ENCODE assay signal across 16 mouse cellular contexts in the genomic region with DNA sequence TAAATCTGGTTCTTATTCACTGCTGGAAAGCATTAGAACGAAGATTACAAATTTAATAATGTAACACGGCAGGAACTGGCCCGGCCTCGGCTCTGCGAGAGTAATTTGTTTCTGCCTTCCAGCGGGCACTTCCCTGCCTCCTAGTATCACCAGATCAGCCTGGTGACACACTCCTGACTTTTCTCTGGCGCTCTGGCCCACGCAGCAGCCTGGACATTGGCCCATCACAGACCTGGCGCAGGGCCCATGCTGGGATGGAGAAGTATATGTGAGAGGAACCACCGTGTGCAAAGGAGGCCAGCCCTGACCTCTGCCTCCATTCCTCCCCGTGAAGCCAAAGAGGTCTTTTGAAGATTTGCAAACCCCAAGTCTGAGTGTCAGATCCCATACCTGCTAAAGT. TPM values are rescaled to one million over a fixed set of nuclear protein-coding genes. Genes with fewer than 3 reads are reported as not detected.
DNase-seq lines count a peak whose midpoint lies in the region; ATAC-seq and TF ChIP-seq lines count a peak whose summit lies in the region.
"Had no signal": no experiment of that assay in that cellular context is flagged by ENCODE, and none has a peak within 500 bp of the region (broad histone marks: within the 10 kb centered on the region; RNA-seq: fewer than 3 reads in every experiment).

No protein-coding gene starts in this region.

- peak overlapping the region; percentile 55; the same call in 1 of the 2 replicates for H3K27ac ChIP-seq in hindbrain, embryonic 13.5 days
- no peak overlapping the region for H3K27ac ChIP-seq in hindbrain, embryonic 10.5 days

- no peaks in the 10 kb centered on the region for H3K9me3 ChIP-seq in hindbrain, embryonic 13.5 days
- no peaks in the 10 kb centered on the region for H3K9me3 ChIP-seq in hindbrain, embryonic 10.5 days

- peaks cover 16% of the 10 kb centered on the region for H3K4me1 ChIP-seq in hindbrain, embryonic 13.5 days (replicated peaks)
- peaks cover 12% of the 10 kb centered on the region; the same call in 1 of the 2 replicates for H3K4me1 ChIP-seq in hindbrain, embryonic 10.5 days (replicated peaks)
- H3K4me1 ChIP-seq in lung, adult 2 months (ENCODE audit: control insufficient read depth, insufficient read depth, low read length), result no peaks in the 10 kb centered on the region

- DNase-seq in hindbrain, embryonic 10.5 days (ENCODE audit: low spot score), result no peak
- DNase-seq in adipocyte (ENCODE audit: low spot score), result peak; percentile 18
- peak; percentile 91 for DNase-seq in adrenal gland, postnatal 14 days
- peak; percentile 77 to 81 for DNase-seq in cerebellum, postnatal 10 days
- DNase-seq in testis, postnatal 10 days (ENCODE audit: low spot score), result no peak
- no peak for DNase-seq in lung, adult 2 months
- DNase-seq: kidney, adult 8-10 months; thymus, postnatal 14 days had no signal

- ATAC-seq in hindbrain, embryonic 13.5 days (ENCODE audit: low FRiP score), result no peak

- no peaks in the 10 kb centered on the region for H3K27me3 ChIP-seq in hindbrain, embryonic 13.5 days
- no peaks in the 10 kb centered on the region for H3K27me3 ChIP-seq in hindbrain, embryonic 10.5 days (ENCODE audit: insufficient read depth, poor library complexity, severe bottlenecking)

- H3K4me2 ChIP-seq in hindbrain, embryonic 13.5 days, result no peak overlapping the region

- TF ChIP-seq CTCF in lung, adult 2 months (IDR thresholded peaks at IDR 0.05; ENCODE audit: insufficient read depth, low read length), result no peak

- H3K9ac ChIP-seq in hindbrain, embryonic 13.5 days, result no peak overlapping the region

- no peaks in the 10 kb centered on the region for H3K36me3 ChIP-seq in hindbrain, embryonic 13.5 days
- no peaks in the 10 kb centered on the region for H3K36me3 ChIP-seq in hindbrain, embryonic 10.5 days

- WGBS in hindbrain, embryonic 13.5 days, result 70% methylated on average over 11 of the region's 11 CpGs
- WGBS in hindbrain, embryonic 10.5 days, result 72% methylated on average over 11 of the region's 11 CpGs
- WGBS in lung, adult 2 months, result 49% methylated on average over 11 of the region's 11 CpGs

- no peak for TF ChIP-seq POLR2A in lung, adult 2 months (IDR thresholded peaks at IDR 0.05; ENCODE audit: borderline replicate concordance, extremely low read depth, low read depth, low read length)

- H3K4me3 ChIP-seq in hindbrain, embryonic 13.5 days, result no peak overlapping the region
- no peak overlapping the region for H3K4me3 ChIP-seq in hindbrain, embryonic 10.5 days
- H3K4me3 ChIP-seq in lung, adult 2 months (replicated peaks; ENCODE audit: extremely low read depth, low read depth, low read length), result no peak overlapping the region
- H3K4me3 ChIP-seq: erythroblast, embryonic 14.5 days had no signal

RNA-seq across cellular contexts. Expression of a gene that starts 15.0 kb away (rescaled TPM):
- polyA plus RNA-seq in hindbrain, embryonic 13.5 days (2015; fragmentation: Nextera tagmentation; extraction: Ambion mirVana), result 9.7 TPM in 2 replicates
- polyA plus RNA-seq in hindbrain, embryonic 10.5 days (2016; fragmentation: Nextera tagmentation; extraction: Ambion mirVana), result 1.2 and 1.6 TPM in 2 replicates
- total RNA-seq in adrenal gland, postnatal 14 days (2021), result 72.1 and 92.7 TPM in 2 replicates
- polyA plus RNA-seq in lung, adult 2 months (2012; rRNA removed), result 0.11 and 0.19 TPM in 2 replicates
- total RNA-seq: CH12.LX had no signal
- polyA plus RNA-seq: erythroblast, embryonic 14.5 days had no signal

RNA-seq across cellular contexts. Expression of a gene that starts 50.0 kb away (rescaled TPM):
- polyA plus RNA-seq in hindbrain, embryonic 13.5 days (2015; fragmentation: Nextera tagmentation; extraction: Ambion mirVana), result not detected in 2 replicates
- not detected in 2 replicates for polyA plus RNA-seq in hindbrain, embryonic 10.5 days (2016; fragmentation: Nextera tagmentation; extraction: Ambion mirVana)
- not detected in 2 replicates for total RNA-seq in adrenal gland, postnatal 14 days (2021)
- polyA plus RNA-seq in lung, adult 2 months (2012; rRNA removed), result not detected in 2 replicates
- total RNA-seq: CH12.LX; gastrocnemius, adult 18-20 months; heart, postnatal 25 days; layer of hippocampus, adult 8-10 months; megakaryocyte progenitor cell, adult 5-6 weeks had no signal
- polyA plus RNA-seq: erythroblast, embryonic 14.5 days; limb, embryonic 11.5 days had no signal

Comparison
In these comparisons a context has a peak if more than half of its experiments do, and no peak if none do; other contexts are left out.
1. DNase-seq: peak in adipocyte (single experiment), adrenal gland, postnatal 14 days (single experiment) and cerebellum, postnatal 10 days (2 of 2); none in hindbrain, embryonic 10.5 days (single experiment), testis, postnatal 10 days (single experiment) and lung, adult 2 months (single experiment).